Mouse (Mus musculus) fibroblast of lung, adult 2 months (primary cell): Measurements from ENCODE around the gene Plxdc2.

ENCODE experiments used
- DNase-seq: peaks from one replicate; pipeline ENCODE4 v3.0.0-alpha.2; 2011; ENCODE audit warnings: low read depth

Gene Plxdc2

GRCm38 (mm10) chr2:16571169-16571751 is 215.2 kb downstream of the Plxdc2 start:
- no peak for DNase-seq

- no peak for DNase-seq
Measured at GRCm38 (mm10) chr2:16576566-16576965, 220.5 kb downstream of the Plxdc2 start.

GRCm38 (mm10) chr2:16578153-16578552 is 222.0 kb downstream of the Plxdc2 start:
- no peak for DNase-seq

- no peak for DNase-seq
Measured at GRCm38 (mm10) chr2:16588546-16588945, 232.4 kb downstream of the Plxdc2 start.

GRCm38 (mm10) chr2:16595451-16595850 is 239.3 kb downstream of the Plxdc2 start:
- DNase-seq: no peak

- DNase-seq: no peak
Measured at GRCm38 (mm10) chr2:16598231-16598630, 242.1 kb downstream of the Plxdc2 start.

GRCm38 (mm10) chr2:16604291-16604690 is 248.2 kb downstream of the Plxdc2 start:
- DNase-seq: no peak

- no peak for DNase-seq
Measured at GRCm38 (mm10) chr2:16607792-16608586, 251.9 kb downstream of the Plxdc2 start.

- no peak for DNase-seq
Measured at GRCm38 (mm10) chr2:16642061-16642460, 286.0 kb downstream of the Plxdc2 start.

- no peak for DNase-seq
Measured at GRCm38 (mm10) chr2:16651713-16652112, 295.6 kb downstream of the Plxdc2 start.

- DNase-seq: no peak
Measured at GRCm38 (mm10) chr2:16664516-16664915, 308.4 kb downstream of the Plxdc2 start.

GRCm38 (mm10) chr2:16668391-16668790 is 312.3 kb downstream of the Plxdc2 start:
- DNase-seq: no peak

GRCm38 (mm10) chr2:16682905-16683304 is 326.8 kb downstream of the Plxdc2 start:
- DNase-seq: no peak

GRCm38 (mm10) chr2:16683739-16684138 is 327.6 kb downstream of the Plxdc2 start:
- DNase-seq: no peak

- no peak for DNase-seq
Measured at GRCm38 (mm10) chr2:16684529-16684928, 328.4 kb downstream of the Plxdc2 start.

- DNase-seq: no peak
Measured at GRCm38 (mm10) chr2:16696390-16696789, 340.3 kb downstream of the Plxdc2 start.

GRCm38 (mm10) chr2:16697181-16697580 is 341.1 kb downstream of the Plxdc2 start:
- no peak for DNase-seq

GRCm38 (mm10) chr2:16706227-16706626 is 350.1 kb downstream of the Plxdc2 start:
- DNase-seq: no peak

GRCm38 (mm10) chr2:16709885-16710284 is 353.8 kb downstream of the Plxdc2 start:
- peak; percentile 16 for DNase-seq

- DNase-seq: no peak
Measured at GRCm38 (mm10) chr2:16731033-16731432, 374.9 kb downstream of the Plxdc2 start.

- no peak for DNase-seq
Measured at GRCm38 (mm10) chr2:16734381-16734780, 378.3 kb downstream of the Plxdc2 start.

- peak; percentile 74 for DNase-seq
Measured at GRCm38 (mm10) chr2:16738241-16738640, 382.1 kb downstream of the Plxdc2 start.

- DNase-seq: no peak
Measured at GRCm38 (mm10) chr2:16741813-16742212, 385.7 kb downstream of the Plxdc2 start.

- DNase-seq: no peak
Measured at GRCm38 (mm10) chr2:16743568-16743967, 387.5 kb downstream of the Plxdc2 start.
